In genomic region chr9:44709600-44709999, GRCm38 (mm10) we compare ENCODE assay signal across 9 mouse cellular contexts. TPM values are rescaled to one million over a fixed set of nuclear protein-coding genes. Genes with fewer than 3 reads are reported as not detected.
A peak's percentile ranks its signal among the peaks of the same experiment; 100 is the strongest.
DNase-seq lines count a peak whose midpoint lies in the region; ATAC-seq and TF ChIP-seq lines count a peak whose summit lies in the region.
"Had no signal": no experiment of that assay in that cellular context is flagged by ENCODE, and none has a peak within 500 bp of the region (broad histone marks: within the 10 kb centered on the region; RNA-seq: fewer than 3 reads in every experiment).

No protein-coding gene starts in this region.

- DNase-seq in thymus, postnatal 4 days, result peak; percentile 68
- no peak for DNase-seq in thymus, postnatal 25 days
- DNase-seq in layer of hippocampus, postnatal 10 days (ENCODE audit: low spot score in 2 of 2), result no peak

- peaks cover 82% of the 10 kb centered on the region for H3K36me3 ChIP-seq in heart, embryonic 13.5 days
- H3K36me3 ChIP-seq in heart, embryonic 11.5 days (ENCODE audit: control insufficient read depth, insufficient read depth, low read length), result peaks cover 8% of the 10 kb centered on the region
- peaks cover 71% of the 10 kb centered on the region for H3K36me3 ChIP-seq in embryonic facial prominence, embryonic 15.5 days
- H3K36me3 ChIP-seq: liver, embryonic 15.5 days had no signal

- ATAC-seq in heart, embryonic 13.5 days (ENCODE audit: extremely low read depth, insufficient number of reproducible peaks, low FRiP score, low TSS enrichment), result no peak
- ATAC-seq in heart, embryonic 11.5 days (replicated peaks; ENCODE audit: insufficient number of reproducible peaks, low FRiP score, low TSS enrichment), result no peak
- no peak for ATAC-seq in embryonic facial prominence, embryonic 15.5 days (ENCODE audit: insufficient number of reproducible peaks, low FRiP score, low TSS enrichment, low read depth)
- no peak for ATAC-seq in monocyte, adult 5-6 weeks (replicated peaks; ENCODE audit: insufficient number of reproducible peaks, low FRiP score, low TSS enrichment, poor library complexity, severe bottlenecking)

- TF ChIP-seq POLR2A in olfactory bulb, adult 2 months (IDR thresholded peaks at IDR 0.05; ENCODE audit: insufficient read depth, low read depth, low read length), result no peak

- no peak overlapping the region for H3K4me3 ChIP-seq in heart, embryonic 13.5 days
- no peak overlapping the region for H3K4me3 ChIP-seq in heart, embryonic 11.5 days (ENCODE audit: low read depth, low read length)
- no peak overlapping the region for H3K4me3 ChIP-seq in embryonic facial prominence, embryonic 15.5 days (replicated peaks)
- H3K4me3 ChIP-seq in olfactory bulb, adult 2 months (ENCODE audit: insufficient read depth, low read depth, low read length), result no peak overlapping the region
- H3K4me3 ChIP-seq: liver, embryonic 15.5 days had no signal

- no peaks in the 10 kb centered on the region for H3K9me3 ChIP-seq in heart, embryonic 13.5 days
- no peaks in the 10 kb centered on the region for H3K9me3 ChIP-seq in heart, embryonic 11.5 days (replicated peaks; ENCODE audit: control insufficient read depth, low read length)
- H3K9me3 ChIP-seq in embryonic facial prominence, embryonic 15.5 days (replicated peaks), result no peaks in the 10 kb centered on the region
- H3K9me3 ChIP-seq: liver, embryonic 15.5 days had no signal

- H3K4me1 ChIP-seq in heart, embryonic 13.5 days, result peaks cover 23% of the 10 kb centered on the region
- H3K4me1 ChIP-seq in heart, embryonic 11.5 days (ENCODE audit: control insufficient read depth, insufficient read depth, low read length), result peaks cover 16% of the 10 kb centered on the region
- peaks cover 48% of the 10 kb centered on the region for H3K4me1 ChIP-seq in embryonic facial prominence, embryonic 15.5 days
- H3K4me1 ChIP-seq in olfactory bulb, adult 2 months (ENCODE audit: control insufficient read depth, insufficient read depth, low read length), result peaks cover 80% of the 10 kb centered on the region

- TF ChIP-seq CTCF in olfactory bulb, adult 2 months (IDR thresholded peaks at IDR 0.05; ENCODE audit: insufficient read depth, low read depth, low read length), result peak; percentile 23; the same call in 1 of the 2 replicates

- no peak overlapping the region for H3K4me2 ChIP-seq in heart, embryonic 13.5 days
- no peak overlapping the region for H3K4me2 ChIP-seq in heart, embryonic 11.5 days
- H3K4me2 ChIP-seq in embryonic facial prominence, embryonic 15.5 days (replicated peaks), result no peak overlapping the region

- no peak overlapping the region for H3K9ac ChIP-seq in heart, embryonic 13.5 days
- H3K9ac ChIP-seq in heart, embryonic 11.5 days (ENCODE audit: low read depth, low read length), result no peak overlapping the region
- H3K9ac ChIP-seq in embryonic facial prominence, embryonic 15.5 days, result no peak overlapping the region
- H3K9ac ChIP-seq: liver, embryonic 15.5 days had no signal

- H3K27me3 ChIP-seq in heart, embryonic 13.5 days (replicated peaks), result peaks cover 8% of the 10 kb centered on the region; the same call in 1 of the 2 replicates
- no peaks in the 10 kb centered on the region; the same call in 1 of the 2 replicates for H3K27me3 ChIP-seq in heart, embryonic 11.5 days (ENCODE audit: control insufficient read depth, insufficient read depth, low read length)
- no peaks in the 10 kb centered on the region for H3K27me3 ChIP-seq in embryonic facial prominence, embryonic 15.5 days

- WGBS in heart, embryonic 13.5 days, result 44% methylated on average over 2 of the region's 2 CpGs
- WGBS in heart, embryonic 11.5 days (ENCODE audit: insufficient replicate concordance), result 34% methylated on average over 2 of the region's 2 CpGs
- 54% methylated on average over 2 of the region's 2 CpGs for WGBS in embryonic facial prominence, embryonic 15.5 days
- 24% methylated on average over 2 of the region's 2 CpGs for WGBS in olfactory bulb, adult 2 months

- H3K27ac ChIP-seq in heart, embryonic 13.5 days (replicated peaks), result peak overlapping the region; percentile 53; the same call in 1 of the 2 replicates
- H3K27ac ChIP-seq in heart, embryonic 11.5 days (ENCODE audit: low read depth, low read length), result no peak overlapping the region
- H3K27ac ChIP-seq in embryonic facial prominence, embryonic 15.5 days (replicated peaks), result peak overlapping the region; percentile 68; the same call in 1 of the 2 replicates
- peak overlapping the region; percentile 95 for H3K27ac ChIP-seq in olfactory bulb, adult 2 months (ENCODE audit: insufficient read depth, low read depth, low read length)
- H3K27ac ChIP-seq: liver, embryonic 15.5 days had no signal

RNA-seq across cellular contexts. Expression of gene Phldb1, which starts 25.4 kb away (rescaled TPM):
- 20.2 and 24.4 TPM in 2 replicates for polyA plus RNA-seq in heart, embryonic 13.5 days (2015; fragmentation: Nextera tagmentation; extraction: Ambion mirVana)
- 23.6 and 24.2 TPM in 2 replicates for polyA plus RNA-seq in heart, embryonic 11.5 days (2014; fragmentation: Nextera tagmentation; extraction: Ambion mirVana)
- 38.6 and 39.0 TPM in 2 replicates for polyA plus RNA-seq in embryonic facial prominence, embryonic 15.5 days (2015; fragmentation: Nextera tagmentation; extraction: Ambion mirVana)
- not detected in 2 replicates for polyA plus RNA-seq in olfactory bulb, adult 2 months (2012; ENCODE audit: insufficient read depth, insufficient read length, low replicate concordance, missing spikeins)
- total RNA-seq in monocyte, adult 5-6 weeks (2017), result 2.1 to 4.3 TPM (median 3.1 TPM) in 3 replicates
- 100 to 1,000 TPM in 1 of 2 experiments, 10 to 100 TPM in 1; 87.9 to 102 TPM for total RNA-seq in layer of hippocampus, postnatal 10 days (2021)

RNA-seq across cellular contexts. Expression of gene Treh, which starts 36.6 kb away (rescaled TPM):
- polyA plus RNA-seq in heart, embryonic 13.5 days (2015; fragmentation: Nextera tagmentation; extraction: Ambion mirVana), result not detected in 2 replicates
- polyA plus RNA-seq in heart, embryonic 11.5 days (2014; fragmentation: Nextera tagmentation; extraction: Ambion mirVana), result not detected in 2 replicates
- polyA plus RNA-seq in embryonic facial prominence, embryonic 15.5 days (2015; fragmentation: Nextera tagmentation; extraction: Ambion mirVana), result not detected in 2 replicates
- not detected in 2 replicates for polyA plus RNA-seq in olfactory bulb, adult 2 months (2012; ENCODE audit: insufficient read depth, insufficient read length, low replicate concordance, missing spikeins)
- not detected in 3 replicates for total RNA-seq in monocyte, adult 5-6 weeks (2017)
- not detected for total RNA-seq in layer of hippocampus, postnatal 10 days (2021)
- polyA plus RNA-seq: liver, embryonic 15.5 days had no signal

RNA-seq across cellular contexts. Expression of gene Arcn1, which starts 58.0 kb away (rescaled TPM):
- 114 and 119 TPM in 2 replicates for polyA plus RNA-seq in heart, embryonic 13.5 days (2015; fragmentation: Nextera tagmentation; extraction: Ambion mirVana)
- 139 and 168 TPM in 2 replicates for polyA plus RNA-seq in heart, embryonic 11.5 days (2014; fragmentation: Nextera tagmentation; extraction: Ambion mirVana)
- polyA plus RNA-seq in embryonic facial prominence, embryonic 15.5 days (2015; fragmentation: Nextera tagmentation; extraction: Ambion mirVana), result 191 and 195 TPM in 2 replicates
- polyA plus RNA-seq in olfactory bulb, adult 2 months (2012; ENCODE audit: insufficient read depth, insufficient read length, low replicate concordance, missing spikeins), result 192 TPM in 1 of 2 replicates, not detected in the other
- total RNA-seq in monocyte, adult 5-6 weeks (2017), result 156 to 231 TPM (median 178 TPM) in 3 replicates
- 100 to 1,000 TPM; 112 to 118 TPM for total RNA-seq in layer of hippocampus, postnatal 10 days (2021)

RNA-seq across cellular contexts. Expression of gene Ift46, which starts 58.1 kb away (rescaled TPM):
- 65.7 and 68.6 TPM in 2 replicates for polyA plus RNA-seq in heart, embryonic 13.5 days (2015; fragmentation: Nextera tagmentation; extraction: Ambion mirVana)
- polyA plus RNA-seq in heart, embryonic 11.5 days (2014; fragmentation: Nextera tagmentation; extraction: Ambion mirVana), result 71.4 and 72.5 TPM in 2 replicates
- polyA plus RNA-seq in embryonic facial prominence, embryonic 15.5 days (2015; fragmentation: Nextera tagmentation; extraction: Ambion mirVana), result 107 and 125 TPM in 2 replicates
- polyA plus RNA-seq in olfactory bulb, adult 2 months (2012; ENCODE audit: insufficient read depth, insufficient read length, low replicate concordance, missing spikeins), result not detected in 2 replicates
- total RNA-seq in monocyte, adult 5-6 weeks (2017), result 20.1 to 53.5 TPM (median 37.4 TPM) in 3 replicates
- 10 to 100 TPM; 78.8 to 84.5 TPM for total RNA-seq in layer of hippocampus, postnatal 10 days (2021)
